Mouse (Mus musculus) megakaryocyte, embryonic 14.5 days (primary cell): ENCODE measurements at regions not wholly inside any gene's neighbourhood (a gene's known extent, or its start where the extent isn't known, plus 50 kb on each side); places are given as distances from the start of the nearest gene placed in this dataset.

Source experiments
- FLI1 ChIP-seq: IDR thresholded peaks from 2 replicates; pipeline ENCODE4 v1.6.1; 2012; ENCODE audit warnings: low read length, inconsistent platforms, mixed read lengths
- GATA1 ChIP-seq: IDR thresholded peaks from 3 replicates; pipeline ENCODE4 v1.6.1; 2012; ENCODE audit warnings: mixed read lengths, low read length, inconsistent platforms, borderline replicate concordance

GRCm38 (mm10) chr11:45256019-45256418, 595.8 kb upstream of the Clint1 start:
- TF ChIP-seq GATA1: no peak
- no peak for TF ChIP-seq FLI1
